Mouse (Mus musculus) liver, postnatal 0 days (tissue): ENCODE data around the gene Rangap1.

Experiments used
- CTCF ChIP-seq: sonication (generic); IDR thresholded peaks from 2 replicates; pipeline ENCODE4 v1.5.1; 2016; ENCODE audit warnings: antibody characterized with exemption, low read depth
- EP300 ChIP-seq: IDR thresholded peaks from 2 replicates; pipeline ENCODE4 v1.6.1; 2016; ENCODE audit warnings: antibody characterized with exemption, low read depth, mild to moderate bottlenecking

DNA sequence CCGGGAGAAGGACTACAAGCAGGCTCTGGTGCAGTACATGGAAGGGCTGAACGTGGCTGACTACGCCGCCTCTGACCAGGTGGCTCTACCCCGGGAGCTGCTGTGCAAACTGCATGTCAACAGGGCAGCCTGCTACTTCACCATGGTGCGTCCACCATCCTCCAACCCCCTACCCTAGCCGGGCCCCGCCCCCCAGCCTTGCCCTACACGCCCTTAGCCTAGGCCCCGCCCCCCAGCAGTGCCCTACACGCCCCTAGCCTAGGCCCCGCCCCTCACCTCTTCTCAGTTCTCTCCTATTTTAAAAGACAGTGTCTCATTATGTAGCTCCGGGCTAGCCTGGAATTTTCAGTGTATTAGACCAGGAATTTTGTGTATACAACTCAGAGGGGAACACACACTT is 23.7 kb upstream of the Rangap1 start:
- no peak for TF ChIP-seq CTCF
- no peak for TF ChIP-seq EP300
